Mouse (Mus musculus): ENCODE data around the gene Upk3a. TPM values are rescaled to one million over a fixed set of nuclear protein-coding genes. Genes with fewer than 3 reads are reported as not detected.
"Not testable (repeated sequence)": the region's sequence is repeated elsewhere in the genome, so short reads cannot be mapped to it uniquely, and the experiment has no call there.

Gene Upk3a
- polyA plus RNA-seq, 1 experiment from 2014 or later: 1.6 TPM

GRCm38 (mm10) chr15:85027740-85028139 is 10.8 kb downstream of the Upk3a start:
- Histone ChIP-seq H3K36me3 (ENCODE audit: control insufficient read depth, insufficient read depth, low read length) (no peaks in the 10 kb centered on the region), H3K4me2 (ENCODE audit: low read depth, low read length) (no peak overlapping the region), H3K27me3 (replicated peaks; ENCODE audit: control insufficient read depth, insufficient read depth, low read length) (no peaks in the 10 kb centered on the region), H3K27ac (ENCODE audit: low read length) (peak overlapping the region; percentile 9; the same call in 1 of the 2 replicates), H3K9me3 (ENCODE audit: control insufficient read depth, low read length) (no peaks in the 10 kb centered on the region), H3K4me1 (ENCODE audit: control insufficient read depth, insufficient read depth, low read length) (peaks cover 7% of the 10 kb centered on the region), H3K9ac (ENCODE audit: low read depth, low read length) (no peak overlapping the region), H3K4me3 (ENCODE audit: low read length) (no peak overlapping the region)
- 54% methylated on average over 4 of the region's 4 CpGs for WGBS
- peak; percentile 74 for ATAC-seq

GRCm38 (mm10) chr15:85028648-85029047 is 11.7 kb downstream of the Upk3a start, which contains the start of gene Fam118a:
Gene Fam118a (plus strand): TSS chr15:85028948.
- not testable (repeated sequence) for H3K4me2 ChIP-seq (ENCODE audit: low read depth, low read length); H3K4me1 ChIP-seq (ENCODE audit: control insufficient read depth, insufficient read depth, low read length); H3K27me3 ChIP-seq (replicated peaks; ENCODE audit: control insufficient read depth, insufficient read depth, low read length); H3K9me3 ChIP-seq (ENCODE audit: control insufficient read depth, low read length); ATAC-seq; H3K36me3 ChIP-seq (ENCODE audit: control insufficient read depth, insufficient read depth, low read length); H3K9ac ChIP-seq (ENCODE audit: low read depth, low read length); H3K4me3 ChIP-seq (ENCODE audit: low read length)
- 50% methylated on average over 1 of the region's 1 CpGs for WGBS
- H3K27ac ChIP-seq (ENCODE audit: low read length): peak within 1 kb of the TSS; percentile 9; the same call in 1 of the 2 replicates

- 47% methylated on average over 1 of the region's 1 CpGs for WGBS
- not testable (repeated sequence) for H3K36me3 ChIP-seq (ENCODE audit: control insufficient read depth, insufficient read depth, low read length); H3K27me3 ChIP-seq (replicated peaks; ENCODE audit: control insufficient read depth, insufficient read depth, low read length); H3K9me3 ChIP-seq (ENCODE audit: control insufficient read depth, low read length); H3K4me1 ChIP-seq (ENCODE audit: control insufficient read depth, insufficient read depth, low read length); H3K4me3 ChIP-seq (ENCODE audit: low read length); H3K9ac ChIP-seq (ENCODE audit: low read depth, low read length); H3K4me2 ChIP-seq (ENCODE audit: low read depth, low read length)
- ATAC-seq: peak; percentile 80
- H3K27ac ChIP-seq (ENCODE audit: low read length): peak overlapping the region; percentile 50
Observed at GRCm38 (mm10) chr15:85030643-85031042, 13.7 kb downstream of the Upk3a start.

GRCm38 (mm10) chr15:85031866-85032265 is 14.9 kb downstream of the Upk3a start:
- H3K36me3 ChIP-seq (ENCODE audit: control insufficient read depth, insufficient read depth, low read length): no peaks in the 10 kb centered on the region
- no peak overlapping the region for H3K9ac ChIP-seq (ENCODE audit: low read depth, low read length)
- no peak for ATAC-seq
- H3K4me1 ChIP-seq (ENCODE audit: control insufficient read depth, insufficient read depth, low read length): peaks cover 12% of the 10 kb centered on the region
- no peaks in the 10 kb centered on the region for H3K9me3 ChIP-seq (ENCODE audit: control insufficient read depth, low read length)
- H3K4me3 ChIP-seq (ENCODE audit: low read length): no peak overlapping the region
- H3K27ac ChIP-seq (ENCODE audit: low read length): no peak overlapping the region; the same call in 1 of the 2 replicates
- no peak overlapping the region for H3K4me2 ChIP-seq (ENCODE audit: low read depth, low read length)
- WGBS: 63% methylated on average over 3 of the region's 3 CpGs
- no peaks in the 10 kb centered on the region for H3K27me3 ChIP-seq (replicated peaks; ENCODE audit: control insufficient read depth, insufficient read depth, low read length)

- H3K9ac ChIP-seq (ENCODE audit: low read depth, low read length): peak overlapping the region; percentile 53; the same call in 1 of the 2 replicates
- peak; percentile 19 for ATAC-seq
- WGBS: 27% methylated on average over 7 of the region's 7 CpGs
- H3K27ac ChIP-seq (ENCODE audit: low read length): peak overlapping the region; percentile 50
- not testable (repeated sequence) for H3K36me3 ChIP-seq (ENCODE audit: control insufficient read depth, insufficient read depth, low read length); H3K4me2 ChIP-seq (ENCODE audit: low read depth, low read length); H3K9me3 ChIP-seq (ENCODE audit: control insufficient read depth, low read length); H3K27me3 ChIP-seq (replicated peaks; ENCODE audit: control insufficient read depth, insufficient read depth, low read length); H3K4me3 ChIP-seq (ENCODE audit: low read length)
- peaks cover 28% of the 10 kb centered on the region for H3K4me1 ChIP-seq (ENCODE audit: control insufficient read depth, insufficient read depth, low read length)
Observed at GRCm38 (mm10) chr15:85033916-85034315, 17.0 kb downstream of the Upk3a start.

- Histone ChIP-seq H3K9ac (ENCODE audit: low read depth, low read length) (peak overlapping the region; percentile 88), H3K4me1 (ENCODE audit: control insufficient read depth, insufficient read depth, low read length) (peaks cover 35% of the 10 kb centered on the region), H3K27me3 (replicated peaks; ENCODE audit: control insufficient read depth, insufficient read depth, low read length) (no peaks in the 10 kb centered on the region), H3K27ac (ENCODE audit: low read length) (peak overlapping the region; percentile 95), H3K4me2 (ENCODE audit: low read depth, low read length) (peak overlapping the region; percentile 91), H3K36me3 (ENCODE audit: control insufficient read depth, insufficient read depth, low read length) (no peaks in the 10 kb centered on the region), H3K9me3 (ENCODE audit: control insufficient read depth, low read length) (no peaks in the 10 kb centered on the region), H3K4me3 (ENCODE audit: low read length) (peak overlapping the region; percentile 87)
- WGBS: under 1% methylated on average over 75 of the region's 75 CpGs
- ATAC-seq: peak; percentile 93
Observed at GRCm38 (mm10) chr15:85036566-85037342, 19.8 kb downstream of the Upk3a start.

GRCm38 (mm10) chr15:85037343-85037690 is 20.4 kb downstream of the Upk3a start:
- peaks cover 35% of the 10 kb centered on the region for H3K4me1 ChIP-seq (ENCODE audit: control insufficient read depth, insufficient read depth, low read length)
- H3K4me3 ChIP-seq (ENCODE audit: low read length): peak overlapping the region; percentile 87
- peak overlapping the region; percentile 88 for H3K9ac ChIP-seq (ENCODE audit: low read depth, low read length)
- no peaks in the 10 kb centered on the region for H3K27me3 ChIP-seq (replicated peaks; ENCODE audit: control insufficient read depth, insufficient read depth, low read length)
- H3K27ac ChIP-seq (ENCODE audit: low read length): peak overlapping the region; percentile 20; the same call in 1 of the 2 replicates
- H3K36me3 ChIP-seq (ENCODE audit: control insufficient read depth, insufficient read depth, low read length): no peaks in the 10 kb centered on the region
- WGBS: 2% methylated on average over 8 of the region's 8 CpGs
- H3K9me3 ChIP-seq (ENCODE audit: control insufficient read depth, low read length): no peaks in the 10 kb centered on the region
- no peak for ATAC-seq
- peak overlapping the region; percentile 91 for H3K4me2 ChIP-seq (ENCODE audit: low read depth, low read length)

GRCm38 (mm10) chr15:85041546-85042225 is 24.7 kb downstream of the Upk3a start:
- ATAC-seq: no peak
- H3K27me3 ChIP-seq (replicated peaks; ENCODE audit: control insufficient read depth, insufficient read depth, low read length): no peaks in the 10 kb centered on the region
- H3K4me1 ChIP-seq (ENCODE audit: control insufficient read depth, insufficient read depth, low read length): peaks cover 40% of the 10 kb centered on the region
- H3K36me3 ChIP-seq (ENCODE audit: control insufficient read depth, insufficient read depth, low read length): peaks cover 9% of the 10 kb centered on the region
- peak overlapping the region; percentile 77 for H3K27ac ChIP-seq (ENCODE audit: low read length)
- WGBS: 72% methylated on average over 10 of the region's 10 CpGs
- no peaks in the 10 kb centered on the region for H3K9me3 ChIP-seq (ENCODE audit: control insufficient read depth, low read length)
- H3K9ac ChIP-seq (ENCODE audit: low read depth, low read length): no peak overlapping the region
- H3K4me3 ChIP-seq (ENCODE audit: low read length): no peak overlapping the region
- H3K4me2 ChIP-seq (ENCODE audit: low read depth, low read length): no peak overlapping the region

- Histone ChIP-seq H3K4me2 (ENCODE audit: low read depth, low read length) (no peak overlapping the region), H3K4me1 (ENCODE audit: control insufficient read depth, insufficient read depth, low read length) (peaks cover 39% of the 10 kb centered on the region), H3K9me3 (ENCODE audit: control insufficient read depth, low read length) (no peaks in the 10 kb centered on the region), H3K36me3 (ENCODE audit: control insufficient read depth, insufficient read depth, low read length) (peaks cover 14% of the 10 kb centered on the region), H3K27ac (ENCODE audit: low read length) (peak overlapping the region; percentile 77), H3K27me3 (replicated peaks; ENCODE audit: control insufficient read depth, insufficient read depth, low read length) (no peaks in the 10 kb centered on the region), H3K4me3 (ENCODE audit: low read length) (no peak overlapping the region), H3K9ac (ENCODE audit: low read depth, low read length) (peak overlapping the region; percentile 40; the same call in 1 of the 2 replicates)
- 14% methylated on average over 4 of the region's 4 CpGs for WGBS
- ATAC-seq: peak; percentile 86
Observed at GRCm38 (mm10) chr15:85042361-85042954, 25.5 kb downstream of the Upk3a start.

Measured in intestine, embryonic 16.5 days (tissue).